Mouse (Mus musculus) lung, postnatal 25 days (tissue): Measurements from ENCODE around the gene Gm3336.

Experiments
- DNase-seq: peaks from one replicate; pipeline ENCODE4 v3.0.0; 2022; ENCODE audit warnings: low spot score

Gene Gm3336

GRCm38 (mm10) chr8:70716521-70717400 lies 1.6 kb upstream of the Gm3336 start:
- DNase-seq = no peak

- peak; percentile 53 for DNase-seq
Measured at GRCm38 (mm10) chr8:70719796-70720270, 1.5 kb downstream of the Gm3336 start.

- DNase-seq = peak; percentile 84
Measured at GRCm38 (mm10) chr8:70720739-70721138, 2.4 kb downstream of the Gm3336 start.

GRCm38 (mm10) chr8:70721601-70722000 lies 3.3 kb downstream of the Gm3336 start:
- DNase-seq = no peak

GRCm38 (mm10) chr8:70723486-70724210 lies 5.3 kb downstream of the Gm3336 start, which contains the start of gene Pde4c:
TSS of gene Pde4c (plus strand) at chr8:70723720.
- peak; percentile 84 for DNase-seq

GRCm38 (mm10) chr8:70724216-70724615 lies 5.9 kb downstream of the Gm3336 start:
- no peak for DNase-seq

- DNase-seq = no peak
Measured at GRCm38 (mm10) chr8:70725792-70726447, 7.6 kb downstream of the Gm3336 start.

GRCm38 (mm10) chr8:70726721-70727120 lies 8.4 kb downstream of the Gm3336 start:
- DNase-seq = no peak

GRCm38 (mm10) chr8:70729808-70730475 lies 11.6 kb downstream of the Gm3336 start:
- no peak for DNase-seq

- no peak for DNase-seq
Measured at GRCm38 (mm10) chr8:70730956-70731355, 12.6 kb downstream of the Gm3336 start.

- no peak for DNase-seq
Measured at GRCm38 (mm10) chr8:70737705-70738104, 19.4 kb downstream of the Gm3336 start.

- peak; percentile 91 for DNase-seq
Measured at GRCm38 (mm10) chr8:70738211-70738610, 19.9 kb downstream of the Gm3336 start.

GRCm38 (mm10) chr8:70741661-70742060 lies 23.3 kb downstream of the Gm3336 start:
- no peak for DNase-seq

- DNase-seq = no peak
Measured at GRCm38 (mm10) chr8:70742176-70742575, 23.8 kb downstream of the Gm3336 start.

GRCm38 (mm10) chr8:70742981-70743655 lies 24.8 kb downstream of the Gm3336 start:
- DNase-seq = no peak

GRCm38 (mm10) chr8:70743656-70744590 lies 25.6 kb downstream of the Gm3336 start:
- peak; percentile 68 for DNase-seq

GRCm38 (mm10) chr8:70744806-70745205 lies 26.5 kb downstream of the Gm3336 start:
- DNase-seq = no peak

- DNase-seq = no peak
Measured at GRCm38 (mm10) chr8:70745691-70746220, 27.4 kb downstream of the Gm3336 start.

- DNase-seq = no peak
Measured at GRCm38 (mm10) chr8:70746676-70747075, 28.3 kb downstream of the Gm3336 start.
